Mouse (Mus musculus) lung, postnatal 36 days (tissue): ENCODE measurements around the gene Wwox.

ENCODE experiments used
- DNase-seq: peaks from one replicate; pipeline ENCODE4 v3.0.0; 2022; ENCODE audit warnings: mixed read lengths

Wwox gene

GRCm38 (mm10) chr8:114676918-114677317 is 237.5 kb downstream of the Wwox start:
- DNase-seq, result no peak

GRCm38 (mm10) chr8:114677551-114678127 is 238.2 kb downstream of the Wwox start:
- no peak for DNase-seq

GRCm38 (mm10) chr8:114679386-114680098 is 240.1 kb downstream of the Wwox start:
- no peak for DNase-seq

- peak; percentile 44 for DNase-seq
These were observed 241.7 kb downstream of the Wwox start for GRCm38 (mm10) chr8:114681136-114681535.

GRCm38 (mm10) chr8:114682166-114682565 is 242.7 kb downstream of the Wwox start:
- DNase-seq, result no peak

GRCm38 (mm10) chr8:114684046-114684702 is 244.7 kb downstream of the Wwox start:
- peak; percentile 51 for DNase-seq

- no peak for DNase-seq
These were observed 247.0 kb downstream of the Wwox start for GRCm38 (mm10) chr8:114686462-114686861.

GRCm38 (mm10) chr8:114688732-114689131 is 249.3 kb downstream of the Wwox start:
- DNase-seq, result no peak

- no peak for DNase-seq
These were observed 255.2 kb downstream of the Wwox start for GRCm38 (mm10) chr8:114694566-114695198.

- no peak for DNase-seq
These were observed 264.1 kb downstream of the Wwox start for GRCm38 (mm10) chr8:114703517-114703916.

GRCm38 (mm10) chr8:114707538-114708138 is 268.2 kb downstream of the Wwox start:
- peak; percentile 11 for DNase-seq

GRCm38 (mm10) chr8:114715318-114716070 is 276.0 kb downstream of the Wwox start:
- peak; percentile 35 for DNase-seq

- DNase-seq, result peak; percentile 34
These were observed 277.2 kb downstream of the Wwox start for GRCm38 (mm10) chr8:114716546-114717255.

GRCm38 (mm10) chr8:114718821-114719220 is 279.4 kb downstream of the Wwox start:
- DNase-seq, result no peak

- no peak for DNase-seq
These were observed 283.2 kb downstream of the Wwox start for GRCm38 (mm10) chr8:114722611-114723010.

GRCm38 (mm10) chr8:114731260-114732140 is 292.0 kb downstream of the Wwox start:
- no peak for DNase-seq

- no peak for DNase-seq
These were observed 303.9 kb downstream of the Wwox start for GRCm38 (mm10) chr8:114743185-114743915.

GRCm38 (mm10) chr8:114746373-114746772 is 306.9 kb downstream of the Wwox start:
- DNase-seq, result no peak

GRCm38 (mm10) chr8:114751376-114752135 is 312.1 kb downstream of the Wwox start:
- no peak for DNase-seq
